ENCODE assay signal across 8 mouse cellular contexts in genomic region chr6:101473257-101473925, GRCm38 (mm10).
A peak's percentile ranks its signal among the peaks of the same experiment; 100 is the strongest.
DNase-seq lines count a peak whose midpoint lies in the region; ATAC-seq and TF ChIP-seq lines count a peak whose summit lies in the region.

No protein-coding gene starts in this region.

- H3K36me3 ChIP-seq in kidney, adult 2 months (ENCODE audit: control insufficient read depth, insufficient read depth, low read length), result no peaks in the 10 kb centered on the region
- no peaks in the 10 kb centered on the region for H3K36me3 ChIP-seq in neural tube, embryonic 14.5 days (ENCODE audit: control insufficient read depth, insufficient read depth, low read length)

- H3K9ac ChIP-seq in neural tube, embryonic 14.5 days (replicated peaks; ENCODE audit: low read depth, low read length), result no peak overlapping the region

- no peak for TF ChIP-seq CTCF in kidney, adult 2 months (conservative IDR thresholded peaks at IDR 0.05; ENCODE audit: insufficient read depth, insufficient read length, low read depth, low read length)

- 61% methylated on average over 5 of the region's 5 CpGs for WGBS in kidney, adult 2 months
- WGBS in neural tube, embryonic 14.5 days, result 33% methylated on average over 5 of the region's 5 CpGs

- H3K9me3 ChIP-seq in neural tube, embryonic 14.5 days (ENCODE audit: control insufficient read depth, low read length), result no peaks in the 10 kb centered on the region

- DNase-seq in embryo, embryonic 10.5 days (ENCODE audit: low spot score), result peak; percentile 55
- DNase-seq in gastrocnemius, postnatal 14 days, result peak; percentile 69
- DNase-seq in kidney, adult 2 months, result peak; percentile 6
- peak; percentile 78 for DNase-seq in left cerebral cortex, postnatal 4 days
- DNase-seq in spleen, adult 12 weeks (ENCODE audit: low spot score), result no peak
- DNase-seq in T-cell, adult 2 months (ENCODE audit: low spot score), result no peak

- no peaks in the 10 kb centered on the region for H3K27me3 ChIP-seq in kidney, adult 2 months (replicated peaks; ENCODE audit: control insufficient read depth, insufficient read depth, low read length)
- no peaks in the 10 kb centered on the region for H3K27me3 ChIP-seq in neural tube, embryonic 14.5 days (ENCODE audit: control insufficient read depth, insufficient read depth, low read length)

- H3K4me1 ChIP-seq in kidney, adult 2 months (ENCODE audit: control insufficient read depth, insufficient read depth, low read length), result no peaks in the 10 kb centered on the region
- H3K4me1 ChIP-seq in neural tube, embryonic 14.5 days (ENCODE audit: control insufficient read depth, insufficient read depth, low read length), result no peaks in the 10 kb centered on the region

- no peak for TF ChIP-seq POLR2A in kidney, adult 2 months (IDR thresholded peaks at IDR 0.05; ENCODE audit: low read depth, low read length)

- ATAC-seq in cerebellum, adult (ENCODE audit: insufficient number of reproducible peaks, low FRiP score, low TSS enrichment), result peak; percentile 57
- ATAC-seq in neural tube, embryonic 14.5 days (ENCODE audit: low read depth), result peak; percentile 85

- H3K4me3 ChIP-seq in kidney, adult 2 months (ENCODE audit: insufficient read depth, low read depth, low read length), result no peak overlapping the region
- no peak overlapping the region for H3K4me3 ChIP-seq in neural tube, embryonic 14.5 days (ENCODE audit: low read depth, low read length)

- H3K27ac ChIP-seq in kidney, adult 2 months (ENCODE audit: insufficient read depth, low read depth, low read length), result no peak overlapping the region
- H3K27ac ChIP-seq in neural tube, embryonic 14.5 days (ENCODE audit: low read depth, low read length), result no peak overlapping the region

- intact Hi-C loops in gastrocnemius, postnatal 14 days (cut with DNase I; ENCODE audit: low total_unique reads), result no loop called here
- intact Hi-C loops in left cerebral cortex, postnatal 4 days (cut with DNase I), result no loop called here

- H3K4me2 ChIP-seq in neural tube, embryonic 14.5 days (ENCODE audit: low read depth, low read length), result no peak overlapping the region

Comparison
In these comparisons a context has a peak if more than half of its experiments do, and no peak if none do; other contexts are left out.
1. DNase-seq: peak in embryo, embryonic 10.5 days (single experiment), gastrocnemius, postnatal 14 days (single experiment), kidney, adult 2 months (single experiment) and left cerebral cortex, postnatal 4 days (single experiment); none in spleen, adult 12 weeks (single experiment) and T-cell, adult 2 months (single experiment).